ENCODE assay signal across 17 mouse cellular contexts in the genomic region with DNA sequence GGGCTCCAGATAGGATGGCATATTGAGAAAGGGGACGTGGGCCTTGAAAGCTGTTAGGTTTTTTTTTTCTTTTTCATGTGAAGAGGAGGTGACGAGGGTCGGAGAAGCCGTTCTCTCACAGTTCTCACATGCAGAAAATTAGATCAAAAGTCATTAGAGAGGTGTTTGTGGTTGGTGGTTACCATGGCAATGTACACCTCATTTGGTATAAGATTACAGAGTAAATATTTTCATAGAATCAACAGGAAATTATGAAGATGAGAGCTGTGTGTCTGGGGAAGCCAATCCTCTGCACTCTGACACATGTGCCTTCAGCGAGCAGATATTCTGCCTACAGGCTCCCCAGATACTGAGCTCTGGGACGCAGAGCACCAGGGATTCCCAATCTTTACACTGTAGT.
"Had no signal": no experiment of that assay in that cellular context is flagged by ENCODE, and none has a peak within 500 bp of the region (broad histone marks: within the 10 kb centered on the region; RNA-seq: fewer than 3 reads in every experiment).

No protein-coding gene starts in this region.

- DNase-seq: kidney, adult 18-20 months; kidney, adult 9 months; kidney, postnatal 14 days; kidney, postnatal 4 days; liver, postnatal 0 days; lung, embryonic 14.5 days; lung, postnatal 4 days; retina, postnatal 1 day; thymus, adult 18-20 months; thymus, postnatal 36 days had no signal

- H3K27me3 ChIP-seq: limb, embryonic 13.5 days; neural tube, embryonic 13.5 days had no signal

- H3K9ac ChIP-seq: limb, embryonic 13.5 days; liver, embryonic 14.5 days; liver, postnatal 0 days; lung, embryonic 14.5 days; midbrain, embryonic 12.5 days; midbrain, embryonic 15.5 days; neural tube, embryonic 13.5 days had no signal

- H3K4me3 ChIP-seq: limb, embryonic 10.5 days; limb, embryonic 13.5 days; midbrain, embryonic 12.5 days; midbrain, embryonic 15.5 days; neural tube, embryonic 13.5 days had no signal

- ATAC-seq: liver, postnatal 0 days; lung, postnatal 0 days; midbrain, embryonic 15.5 days had no signal

- H3K27ac ChIP-seq: limb, embryonic 10.5 days; limb, embryonic 13.5 days; liver, embryonic 14.5 days; midbrain, embryonic 12.5 days; midbrain, embryonic 15.5 days; neural tube, embryonic 13.5 days had no signal

- H3K36me3 ChIP-seq: limb, embryonic 10.5 days; limb, embryonic 13.5 days; midbrain, embryonic 12.5 days; midbrain, embryonic 15.5 days; neural tube, embryonic 13.5 days had no signal
